Mouse (Mus musculus) ES-Bruce4 (cell line): ENCODE data around the gene Slc47a2. TPM values are rescaled to one million over a fixed set of nuclear protein-coding genes. Genes with fewer than 3 reads are reported as not detected.
A peak's percentile ranks its signal among the peaks of the same experiment; 100 is the strongest.
"Not testable (repeated sequence)": the region's sequence is repeated elsewhere in the genome, so short reads cannot be mapped to it uniquely, and the experiment has no call there.

Experiments
- H3K27ac ChIP-seq: 2 replicates; pipeline ENCODE4 v1.5.1; 2012; ENCODE audit warnings: low read length, inconsistent platforms; ENCODE audit not compliant: insufficient read depth
- H3K27me3 ChIP-seq: 2 replicates; pipeline ENCODE4 v1.6.1; 2012; ENCODE audit warnings: mild to moderate bottlenecking, low read length, inconsistent platforms; ENCODE audit not compliant: control insufficient read depth, poor library complexity, insufficient read depth, severe bottlenecking
- H3K36me3 ChIP-seq: 2 replicates; pipeline ENCODE4 v1.6.1; 2012; ENCODE audit warnings: inconsistent platforms, mild to moderate bottlenecking, low read length, moderate library complexity; ENCODE audit not compliant: control insufficient read depth, poor library complexity, insufficient read depth, severe bottlenecking
- H3K4me1 ChIP-seq: one replicate; pipeline ENCODE4 v1.8.1; 2011; ENCODE audit warnings: low read length; ENCODE audit not compliant: control insufficient read depth, insufficient read depth
- H3K4me3 ChIP-seq: 2 replicates; pipeline ENCODE4 v1.5.1; 2011; ENCODE audit warnings: low read depth, mild to moderate bottlenecking, low read length
- H3K9ac ChIP-seq: 2 replicates; pipeline ENCODE4 v1.6.1; 2012; ENCODE audit warnings: low read depth, mild to moderate bottlenecking, inconsistent platforms; ENCODE audit not compliant: poor library complexity, severe bottlenecking
- H3K9me3 ChIP-seq: replicated peaks from 2 replicates; pipeline ENCODE4 v1.6.1; 2012; ENCODE audit warnings: mild to moderate bottlenecking, low read length, inconsistent platforms; ENCODE audit not compliant: control insufficient read depth, poor library complexity, insufficient read depth, severe bottlenecking
- CTCF ChIP-seq: IDR thresholded peaks from one replicate; pipeline ENCODE4 v1.8.1; 2011; ENCODE audit warnings: low read depth, low read length
- EP300 ChIP-seq: IDR thresholded peaks from 2 replicates; pipeline ENCODE4 v1.6.1; 2011; ENCODE audit warnings: low read depth, low read length; ENCODE audit not compliant: insufficient read depth
- POLR2A ChIP-seq: IDR thresholded peaks from one replicate; pipeline ENCODE4 v1.8.1; 2011; ENCODE audit warnings: low read length; ENCODE audit not compliant: insufficient read depth
- polyA plus RNA-seq: library from polyadenylated mRNA; stranded (reverse); fragments of >200 nt; gene quantifications from 2 replicates; pipeline ENCODE4 v1.2.4, GENCODE M21; 2011; ENCODE audit warnings: low read depth; ENCODE audit not compliant: missing spikeins, insufficient read depth, insufficient read length

Gene Slc47a2
- polyA plus RNA-seq, 1 experiment, result not detected

GRCm38 (mm10) chr11:61310321-61310720 is 32.3 kb downstream of the Slc47a2 start:
- no peaks in the 10 kb centered on the region for H3K27me3 ChIP-seq
- no peaks in the 10 kb centered on the region for H3K36me3 ChIP-seq
- H3K9me3 ChIP-seq, result peaks cover 5% of the 10 kb centered on the region
- H3K4me1 ChIP-seq, result no peaks in the 10 kb centered on the region
- TF ChIP-seq CTCF (no peak), POLR2A (no peak), EP300 (no peak)
- no peak overlapping the region for H3K4me3 ChIP-seq
- no peak overlapping the region for H3K9ac ChIP-seq
- no peak overlapping the region for H3K27ac ChIP-seq

GRCm38 (mm10) chr11:61309831-61310230 is 32.8 kb downstream of the Slc47a2 start:
- H3K27me3 ChIP-seq, result no peaks in the 10 kb centered on the region
- no peak overlapping the region for H3K4me3 ChIP-seq
- H3K9me3 ChIP-seq, result peaks cover 9% of the 10 kb centered on the region
- no peaks in the 10 kb centered on the region for H3K4me1 ChIP-seq
- TF ChIP-seq EP300 (no peak), CTCF (no peak), POLR2A (no peak)
- H3K9ac ChIP-seq, result no peak overlapping the region
- H3K27ac ChIP-seq, result no peak overlapping the region
- no peaks in the 10 kb centered on the region for H3K36me3 ChIP-seq

- H3K4me3 ChIP-seq, result no peak overlapping the region
- H3K27me3 ChIP-seq, result no peaks in the 10 kb centered on the region
- no peak overlapping the region for H3K27ac ChIP-seq
- no peaks in the 10 kb centered on the region for H3K4me1 ChIP-seq
- TF ChIP-seq CTCF, result no peak
- no peak for TF ChIP-seq EP300
- no peak for TF ChIP-seq POLR2A
- H3K36me3 ChIP-seq, result no peaks in the 10 kb centered on the region
- peaks cover 20% of the 10 kb centered on the region for H3K9me3 ChIP-seq
- no peak overlapping the region for H3K9ac ChIP-seq
Measured at GRCm38 (mm10) chr11:61307795-61308194, 34.9 kb downstream of the Slc47a2 start.

DNA sequence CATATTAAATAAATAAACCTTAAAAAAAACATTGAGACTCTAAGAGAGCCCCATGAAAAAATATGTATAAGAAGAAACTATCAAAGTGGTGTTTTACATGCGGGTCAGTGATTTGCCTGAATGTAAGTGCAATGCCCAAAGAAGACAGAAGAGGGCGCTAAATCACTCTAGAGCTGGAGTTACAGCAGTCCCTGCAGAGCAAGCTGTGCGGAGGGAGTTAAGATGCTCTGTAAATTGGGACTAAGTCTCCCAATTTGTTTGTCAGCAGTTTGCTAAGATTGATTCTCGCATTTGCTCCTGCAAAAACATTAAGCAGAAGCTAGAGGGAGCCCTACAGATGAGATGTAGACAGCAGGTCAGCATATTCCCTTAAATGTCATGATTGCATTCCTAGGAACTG is 37.3 kb downstream of the Slc47a2 start:
- Histone ChIP-seq H3K4me3 (no peak overlapping the region), H3K9ac (no peak overlapping the region), H3K27me3 (no peaks in the 10 kb centered on the region), H3K36me3 (no peaks in the 10 kb centered on the region), H3K27ac (no peak overlapping the region), H3K9me3 (peaks cover 20% of the 10 kb centered on the region), H3K4me1 (no peaks in the 10 kb centered on the region)
- TF ChIP-seq CTCF (no peak), POLR2A (no peak), EP300 (no peak)

DNA sequence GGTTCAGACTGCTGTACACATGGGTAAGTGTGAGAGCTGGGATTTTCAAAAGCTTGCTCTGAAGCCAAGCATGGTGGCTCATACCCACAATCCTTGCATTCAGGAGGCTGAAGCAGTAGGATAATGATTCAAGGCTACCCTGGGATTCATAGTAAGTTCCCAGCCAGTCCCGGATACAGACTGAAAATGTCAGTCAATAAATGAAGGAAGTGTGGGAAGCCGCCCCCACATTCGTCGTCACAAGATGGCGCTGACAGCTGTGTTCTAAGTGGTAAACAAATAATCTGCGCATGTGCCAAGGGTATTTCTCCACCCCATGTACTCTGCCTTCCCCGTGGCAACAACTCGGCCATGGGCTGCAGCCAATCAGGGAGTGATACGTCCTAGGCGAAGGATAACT is 38.1 kb downstream of the Slc47a2 start:
- not testable (repeated sequence) for H3K4me3 ChIP-seq, H3K9ac ChIP-seq, H3K4me1 ChIP-seq, H3K27ac ChIP-seq, H3K27me3 ChIP-seq, H3K36me3 ChIP-seq
- peaks cover 20% of the 10 kb centered on the region for H3K9me3 ChIP-seq

DNA sequence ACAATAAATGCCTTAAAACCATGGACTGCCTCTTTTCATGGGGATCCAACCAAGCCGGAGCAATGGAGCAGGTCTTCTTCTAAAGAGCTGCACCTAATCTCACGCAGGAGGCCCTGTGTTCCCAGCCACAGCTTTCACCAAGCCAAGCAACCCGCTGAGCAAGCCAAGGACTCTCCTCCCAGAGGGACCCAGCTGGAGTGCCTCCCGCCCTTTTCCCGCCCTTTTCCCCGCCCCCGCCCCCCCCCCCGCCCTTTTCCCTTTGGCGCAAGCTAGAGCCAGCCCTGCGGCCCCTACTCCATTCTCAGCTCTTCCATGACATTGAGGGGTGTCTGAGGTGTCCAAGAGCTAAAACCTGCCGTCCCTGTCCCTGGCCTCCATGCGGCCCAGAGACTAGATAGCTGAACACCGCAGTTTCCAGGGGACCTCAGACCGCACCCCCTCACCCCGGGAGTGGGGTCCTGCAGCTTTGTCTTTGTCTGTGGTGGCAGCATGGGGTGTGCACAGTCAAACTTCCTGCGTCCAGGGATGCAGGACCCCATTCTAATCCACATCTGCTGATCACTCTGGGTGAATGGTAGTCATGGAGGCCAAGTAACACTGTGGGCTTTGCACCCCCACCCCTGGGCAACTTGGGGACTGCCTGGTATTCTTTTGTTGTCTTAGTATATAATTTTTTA is 41.8 kb downstream of the Slc47a2 start:
- Histone ChIP-seq H3K9ac (no peak overlapping the region), H3K27me3 (no peaks in the 10 kb centered on the region), H3K4me1 (no peaks in the 10 kb centered on the region), H3K4me3 (0 out of 2 replicates have a peak overlapping the region, but pooled peaks have one; percentile 8), H3K27ac (no peak overlapping the region), H3K9me3 (peaks cover 35% of the 10 kb centered on the region), H3K36me3 (no peaks in the 10 kb centered on the region)
- TF ChIP-seq EP300 (no peak), CTCF (no peak), POLR2A (no peak)
